Mouse (Mus musculus) hindbrain, embryonic 12.5 days (tissue): Measurements from ENCODE around the gene Ocln. TPM values are rescaled to one million over a fixed set of nuclear protein-coding genes. Genes with fewer than 3 reads are reported as not detected.

Experiments
- ATAC-seq: fragments of 200-750 bp; cut with Nextera tagmentation; 2 replicates; pipeline ENCODE4 v1.8.0; 2017; ENCODE audit warnings: moderate TSS enrichment; ENCODE audit not compliant: low FRiP score
- H3K27ac ChIP-seq: fragments of 300-500 bp; sonication (generic); 2 replicates; pipeline ENCODE4 v1.5.1; 2016; ENCODE audit warnings: mild to moderate bottlenecking
- H3K27me3 ChIP-seq: fragments of 300-500 bp; sonication (generic); 2 replicates; pipeline ENCODE4 v1.6.1; 2016; ENCODE audit warnings: mild to moderate bottlenecking
- H3K36me3 ChIP-seq: fragments of 300-500 bp; sonication (generic); 2 replicates; pipeline ENCODE4 v1.6.1; 2016; ENCODE audit warnings: mild to moderate bottlenecking
- H3K4me1 ChIP-seq: fragments of 300-500 bp; sonication (generic); 2 replicates; pipeline ENCODE4 v1.6.1; 2016
- H3K4me2 ChIP-seq: fragments of 300-500 bp; sonication (generic); replicated peaks from 2 replicates; pipeline ENCODE4 v1.6.1; 2016; ENCODE audit warnings: mild to moderate bottlenecking
- H3K4me3 ChIP-seq: fragments of 300-500 bp; sonication (generic); 2 replicates; pipeline ENCODE4 v1.5.1; 2016; ENCODE audit warnings: mild to moderate bottlenecking
- H3K9ac ChIP-seq: fragments of 300-500 bp; sonication (generic); 2 replicates; pipeline ENCODE4 v1.6.1; 2016; ENCODE audit warnings: mild to moderate bottlenecking, moderate library complexity
- H3K9me3 ChIP-seq: fragments of 300-500 bp; sonication (generic); replicated peaks from 2 replicates; pipeline ENCODE4 v1.6.1; 2016; ENCODE audit warnings: mild to moderate bottlenecking
- WGBS: fragments of 180-500 bp; shearing (Covaris S2); methylation state at CpG from one replicate; pipeline ENCODE4 v1.1.7; 2016; 5-methylcytosine and 5-hydroxymethylcytosine counted together
- polyA plus RNA-seq: library from polyadenylated mRNA; unstranded; fragments of >200 nt; fragmentation: Nextera tagmentation; extraction: Ambion mirVana; gene quantifications from 2 replicates; pipeline ENCODE4 v1.2.1, GENCODE M21; 2016

Gene Ocln
- polyA plus RNA-seq, 1 experiment from 2014 or later: 8.1 TPM

DNA sequence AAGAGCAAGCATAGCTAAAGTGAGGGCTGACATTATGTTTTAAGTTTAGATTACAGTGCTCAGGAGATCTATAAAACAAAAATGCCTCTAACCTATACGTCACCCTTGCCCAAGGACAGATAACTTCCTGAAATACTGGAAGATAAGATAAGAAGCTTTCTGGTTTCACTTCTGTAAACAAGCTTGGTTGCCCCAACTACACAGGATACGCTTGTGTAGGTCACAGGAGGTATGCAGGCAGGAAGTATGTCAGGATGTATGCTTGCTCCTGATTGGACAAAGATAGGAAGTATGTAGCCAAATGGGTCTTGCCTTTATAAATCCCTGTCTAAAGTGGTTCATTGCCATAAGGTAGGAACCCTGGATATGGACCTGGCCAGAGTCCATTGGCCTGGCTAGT, 23.4 kb upstream of the Ocln start:
- Histone ChIP-seq H3K27ac (no peak overlapping the region), H3K4me1 (no peaks in the 10 kb centered on the region), H3K9me3 (no peaks in the 10 kb centered on the region), H3K4me3 (no peak overlapping the region), H3K4me2 (no peak overlapping the region), H3K27me3 (no peaks in the 10 kb centered on the region), H3K9ac (no peak overlapping the region), H3K36me3 (no peaks in the 10 kb centered on the region)
- 76% methylated on average over 2 of the region's 2 CpGs for WGBS
- ATAC-seq: no peak

DNA sequence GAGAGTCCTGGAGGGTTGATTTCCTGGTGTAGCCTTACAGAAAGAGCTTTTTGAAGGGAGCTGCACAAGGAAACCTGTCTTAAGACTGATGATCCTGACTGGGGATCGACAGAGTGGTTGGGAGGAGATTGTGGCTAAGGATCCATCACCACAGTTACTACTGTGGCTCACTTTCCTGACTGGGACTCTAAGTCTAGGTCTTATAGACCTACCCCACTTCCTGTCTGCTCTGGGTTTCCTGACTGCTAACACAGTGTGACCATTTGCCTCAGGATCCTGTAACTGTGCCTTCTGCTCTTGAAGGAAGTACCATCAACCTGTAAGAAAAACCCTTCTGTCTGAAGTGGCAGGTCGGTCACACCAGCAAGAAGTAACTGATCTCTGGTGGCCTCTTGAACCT, 18.2 kb upstream of the Ocln start:
- ATAC-seq: no peak
- WGBS: 79% methylated on average over 2 of the region's 2 CpGs

DNA sequence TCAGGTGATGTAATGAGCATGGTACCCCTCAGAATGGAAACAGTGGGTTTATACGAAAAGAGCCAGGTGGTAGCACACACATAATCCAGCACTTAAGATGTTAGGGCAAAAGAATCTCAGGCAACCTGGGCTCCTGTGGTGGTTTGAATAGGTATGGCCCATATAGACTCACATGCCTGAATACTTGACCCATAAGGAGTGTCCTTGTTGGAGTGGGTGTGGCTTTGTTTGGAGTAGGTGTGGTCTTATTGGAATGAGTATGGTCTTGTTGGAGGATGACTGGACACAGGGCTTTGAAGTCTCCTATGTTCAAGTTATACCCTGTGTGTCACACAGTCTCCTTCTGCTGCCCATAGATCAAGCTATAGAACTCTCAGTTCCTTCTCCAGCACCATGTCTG, 15.8 kb upstream of the Ocln start:
- WGBS: 91% methylated on average over 1 of the region's 1 CpGs
- H3K27me3 ChIP-seq: no peaks in the 10 kb centered on the region
- no peaks in the 10 kb centered on the region for H3K9me3 ChIP-seq
- no peak for ATAC-seq
- no peak overlapping the region for H3K27ac ChIP-seq
- no peaks in the 10 kb centered on the region for H3K4me1 ChIP-seq
- no peak overlapping the region for H3K4me3 ChIP-seq
- no peak overlapping the region for H3K4me2 ChIP-seq
- H3K9ac ChIP-seq: no peak overlapping the region
- H3K36me3 ChIP-seq: no peaks in the 10 kb centered on the region

More for the DNA sequence above, 18.2 kb upstream of the Ocln start:
- H3K9ac ChIP-seq: no peak overlapping the region
- H3K36me3 ChIP-seq: no peaks in the 10 kb centered on the region
- H3K27ac ChIP-seq: no peak overlapping the region
- H3K27me3 ChIP-seq: no peaks in the 10 kb centered on the region
- no peak overlapping the region for H3K4me3 ChIP-seq
- H3K4me2 ChIP-seq: no peak overlapping the region
- H3K4me1 ChIP-seq: no peaks in the 10 kb centered on the region
- no peaks in the 10 kb centered on the region for H3K9me3 ChIP-seq

DNA sequence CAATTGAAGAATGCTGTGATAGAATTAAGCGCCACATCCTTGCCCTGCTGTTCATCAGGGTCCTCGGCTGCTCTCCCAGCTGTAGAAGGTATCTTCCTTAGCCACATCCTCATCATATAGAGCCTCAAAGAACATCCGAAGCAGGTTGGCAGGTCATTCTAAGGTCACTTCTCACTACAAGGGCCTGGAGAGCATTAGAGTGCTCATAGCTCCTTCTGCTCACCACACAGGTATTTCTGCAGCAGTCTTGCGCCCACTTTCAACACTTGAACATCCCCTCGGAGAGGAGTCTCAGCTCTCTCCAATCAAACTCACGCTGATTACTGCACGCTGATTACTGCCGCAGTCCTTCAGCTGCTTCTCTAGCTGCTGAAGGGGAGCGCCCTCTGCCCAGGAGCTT, 6.9 kb upstream of the Ocln start:
- Histone ChIP-seq H3K27me3 (peaks cover 8% of the 10 kb centered on the region), H3K4me3 (no peak overlapping the region), H3K9me3 (no peaks in the 10 kb centered on the region), H3K9ac (no peak overlapping the region), H3K36me3 (no peaks in the 10 kb centered on the region), H3K4me1 (no peaks in the 10 kb centered on the region), H3K27ac (no peak overlapping the region), H3K4me2 (no peak overlapping the region)
- no peak for ATAC-seq
- 83% methylated on average over 9 of the region's 9 CpGs for WGBS

DNA sequence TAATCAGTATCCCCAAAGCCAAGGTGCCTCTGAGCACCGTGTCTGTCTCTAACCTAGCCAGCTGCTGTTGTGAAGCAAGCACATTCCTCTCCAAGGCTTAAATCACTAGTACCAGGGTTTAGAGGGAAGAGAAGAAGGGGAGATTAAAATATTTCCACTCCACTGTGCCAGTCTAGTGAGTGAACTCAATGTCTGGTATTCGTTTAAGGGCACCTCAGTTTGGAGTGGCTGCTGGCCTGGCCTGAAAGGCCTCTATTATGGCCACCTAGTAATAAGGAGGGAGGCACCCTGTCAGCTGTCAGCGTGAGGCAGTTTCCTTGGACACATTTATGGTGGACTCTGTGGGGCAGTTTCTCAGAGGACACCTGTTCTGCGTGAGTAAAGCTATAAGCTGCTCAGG, 4.5 kb upstream of the Ocln start:
- Histone ChIP-seq H3K36me3 (no peaks in the 10 kb centered on the region), H3K27me3 (peaks cover 31% of the 10 kb centered on the region), H3K4me1 (peaks cover 9% of the 10 kb centered on the region; the same call in 1 of the 2 replicates), H3K27ac (no peak overlapping the region), H3K9me3 (no peaks in the 10 kb centered on the region), H3K9ac (no peak overlapping the region), H3K4me3 (no peak overlapping the region), H3K4me2 (no peak overlapping the region)
- ATAC-seq: no peak
- WGBS: 72% methylated on average over 4 of the region's 4 CpGs

DNA sequence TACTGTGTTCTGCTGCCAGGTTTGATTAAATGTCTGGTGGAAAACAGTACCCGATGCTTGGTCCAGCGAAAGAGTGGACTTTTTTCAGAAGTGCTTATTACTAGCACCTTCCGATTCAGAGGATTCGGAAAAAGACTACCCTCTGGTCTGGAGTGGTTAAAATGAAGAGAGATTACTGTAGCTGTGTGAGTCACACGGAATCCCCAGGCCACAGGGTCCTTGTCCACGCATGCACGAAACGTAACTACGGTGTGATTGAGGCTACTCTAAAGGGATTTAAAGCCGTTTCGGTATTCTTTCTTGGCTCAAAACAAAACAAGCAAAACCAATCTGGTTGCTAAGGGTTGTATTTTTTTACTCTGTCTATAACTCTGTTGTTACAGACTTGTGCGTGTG, 522 bp upstream of the Ocln start:
- Histone ChIP-seq H3K4me1 (peaks cover 18% of the 10 kb centered on the region), H3K27me3 (peaks cover 66% of the 10 kb centered on the region), H3K36me3 (no peaks in the 10 kb centered on the region), H3K9me3 (no peaks in the 10 kb centered on the region), H3K27ac (no peak overlapping the region), H3K9ac (0 out of 2 replicates have a peak overlapping the region, but pooled peaks have one; percentile 55), H3K4me3 (peak overlapping the region; percentile 50), H3K4me2 (peak overlapping the region; percentile 97)
- no peak for ATAC-seq
- 3% methylated on average over 12 of the region's 12 CpGs for WGBS

DNA sequence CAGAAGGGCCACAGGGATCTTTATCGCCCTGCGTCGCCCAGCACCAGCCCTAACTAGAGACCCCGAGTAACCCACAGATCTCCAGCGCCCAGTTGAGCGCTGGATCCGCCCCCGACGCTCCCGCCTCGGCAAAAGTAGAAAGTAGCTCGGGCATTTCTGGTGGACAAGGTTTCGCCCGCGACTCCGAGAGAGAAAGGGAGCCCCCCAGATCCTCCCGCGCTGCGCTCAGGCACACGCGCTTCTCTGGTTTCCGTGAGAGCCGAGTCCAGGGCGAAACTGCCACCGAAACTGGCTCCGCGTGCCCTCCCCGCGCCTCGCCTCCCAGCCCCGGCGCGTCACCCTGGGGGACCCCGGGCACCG, 529 bp downstream of the Ocln start:
- Histone ChIP-seq H3K4me1 (peaks cover 18% of the 10 kb centered on the region), H3K27ac (no peak overlapping the region), H3K9ac (peak overlapping the region; percentile 55), H3K4me3 (peak overlapping the region; percentile 50), H3K27me3 (peaks cover 66% of the 10 kb centered on the region), H3K4me2 (peak overlapping the region; percentile 97), H3K9me3 (no peaks in the 10 kb centered on the region), H3K36me3 (no peaks in the 10 kb centered on the region)
- peak; percentile 16; the same call in 1 of the 2 replicates for ATAC-seq
- under 1% methylated on average over 34 of the region's 35 CpGs for WGBS

DNA sequence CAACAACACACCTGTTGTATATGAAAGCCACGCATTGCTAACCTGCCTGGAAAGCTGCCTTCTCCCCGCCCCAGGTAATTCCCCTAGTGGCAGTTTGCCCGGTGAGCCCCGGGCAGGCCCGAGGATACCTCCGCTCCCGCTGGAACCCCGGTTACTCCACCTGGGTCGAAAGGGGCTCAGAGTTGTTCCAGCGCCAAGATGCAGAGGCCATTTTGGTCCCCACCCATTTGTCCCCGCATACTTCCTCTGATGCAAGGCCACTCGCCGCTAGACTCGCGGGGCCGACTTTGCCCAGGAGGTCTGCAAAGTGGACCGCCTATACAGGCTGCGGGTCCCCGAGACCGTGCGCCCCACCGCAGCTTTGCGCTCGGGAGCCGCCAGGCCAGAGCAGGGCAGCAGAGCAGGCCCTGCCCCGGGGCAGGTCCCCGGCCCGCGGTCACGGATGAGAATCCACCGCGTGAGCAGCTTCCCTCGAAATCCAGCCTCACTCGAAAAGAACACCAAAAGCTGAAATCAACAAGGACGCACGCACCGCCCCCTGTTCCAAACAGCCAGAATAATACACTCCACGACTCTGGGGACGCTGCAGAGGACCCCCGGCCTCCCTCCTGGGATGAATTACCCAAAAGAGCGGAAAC, 1.0 kb downstream of the Ocln start:
- peak; percentile 40; the same call in 1 of the 2 replicates for ATAC-seq
- H3K9ac ChIP-seq: peak overlapping the region; percentile 55
- peaks cover 66% of the 10 kb centered on the region for H3K27me3 ChIP-seq
- under 1% methylated on average over 41 of the region's 41 CpGs for WGBS
- no peak overlapping the region for H3K27ac ChIP-seq
- no peaks in the 10 kb centered on the region for H3K9me3 ChIP-seq
- H3K36me3 ChIP-seq: no peaks in the 10 kb centered on the region
- H3K4me2 ChIP-seq: peak overlapping the region; percentile 97
- H3K4me3 ChIP-seq: peak overlapping the region; percentile 50
- H3K4me1 ChIP-seq: peaks cover 18% of the 10 kb centered on the region

DNA sequence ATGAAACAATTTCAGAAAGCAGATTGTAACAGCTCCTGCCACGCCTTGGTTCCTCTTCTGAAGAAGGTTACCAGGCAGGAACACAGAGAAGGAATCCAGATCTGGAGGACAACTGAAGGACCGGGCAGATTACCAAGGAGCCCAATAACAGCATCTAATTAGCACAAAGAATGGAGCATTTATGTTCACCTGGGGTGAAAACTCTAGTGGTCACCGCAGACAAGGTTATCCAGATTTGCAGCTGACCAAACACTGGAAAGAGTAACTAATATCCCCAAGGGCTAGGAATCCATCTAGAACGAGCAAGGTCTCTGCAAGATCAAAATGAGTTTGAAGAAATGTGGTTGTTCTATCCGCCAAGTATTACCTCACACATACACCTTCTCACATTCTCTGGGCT, 5.2 kb downstream of the Ocln start:
- Histone ChIP-seq H3K9me3 (no peaks in the 10 kb centered on the region), H3K4me2 (no peak overlapping the region), H3K27ac (no peak overlapping the region), H3K9ac (no peak overlapping the region), H3K27me3 (peaks cover 37% of the 10 kb centered on the region), H3K36me3 (no peaks in the 10 kb centered on the region), H3K4me3 (no peak overlapping the region), H3K4me1 (peaks cover 12% of the 10 kb centered on the region)
- WGBS: 79% methylated on average over 5 of the region's 5 CpGs
- ATAC-seq: no peak

DNA sequence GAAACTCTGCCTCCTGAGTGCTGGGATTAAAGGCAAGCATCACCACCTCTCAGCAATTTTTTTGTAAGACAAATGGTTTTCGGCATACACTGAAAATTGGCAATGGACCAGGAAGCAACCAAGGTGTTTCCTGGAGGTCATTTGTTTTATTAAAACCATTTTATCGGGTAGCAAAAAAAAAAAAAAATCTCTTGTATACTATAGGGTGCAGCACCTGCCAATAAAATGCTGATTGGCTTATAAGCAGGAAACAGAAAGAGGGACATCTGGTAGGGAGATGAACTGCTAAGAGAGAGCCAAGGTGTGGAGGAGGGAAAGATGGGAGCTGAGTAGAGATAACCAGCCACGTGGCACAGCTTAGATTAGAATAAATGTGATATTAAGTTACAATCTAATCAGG, 7.0 kb downstream of the Ocln start:
- H3K4me3 ChIP-seq: no peak overlapping the region
- ATAC-seq: no peak
- no peaks in the 10 kb centered on the region for H3K9me3 ChIP-seq
- no peaks in the 10 kb centered on the region for H3K4me1 ChIP-seq
- H3K36me3 ChIP-seq: no peaks in the 10 kb centered on the region
- no peak overlapping the region for H3K4me2 ChIP-seq
- 84% methylated on average over 3 of the region's 3 CpGs for WGBS
- no peak overlapping the region for H3K27ac ChIP-seq
- H3K9ac ChIP-seq: no peak overlapping the region
- H3K27me3 ChIP-seq: peaks cover 20% of the 10 kb centered on the region

DNA sequence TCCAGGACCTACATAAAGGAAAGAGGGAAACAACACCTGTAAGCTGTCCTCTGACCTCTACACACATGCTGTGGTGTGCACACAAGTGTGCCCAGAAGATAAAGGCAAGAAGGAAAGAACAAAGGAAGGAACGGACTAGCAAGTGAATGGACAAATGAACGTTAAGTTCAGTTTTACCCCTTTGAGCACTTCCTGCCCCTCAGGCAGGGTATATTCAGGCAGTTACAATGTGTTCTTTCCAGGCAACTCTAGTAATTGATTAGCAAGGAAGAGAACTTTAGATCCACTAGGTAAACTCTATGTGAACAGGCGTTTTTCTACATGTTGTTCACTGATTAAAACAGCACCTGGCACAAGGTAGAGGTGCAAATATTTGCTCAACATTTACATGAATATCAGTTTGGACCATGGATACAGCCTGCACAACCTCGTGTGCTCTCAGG, 8.3 kb downstream of the Ocln start:
- no peak for ATAC-seq
- Histone ChIP-seq H3K4me1 (no peaks in the 10 kb centered on the region), H3K9me3 (no peaks in the 10 kb centered on the region), H3K4me3 (no peak overlapping the region), H3K27ac (no peak overlapping the region), H3K9ac (no peak overlapping the region), H3K4me2 (no peak overlapping the region), H3K27me3 (peaks cover 7% of the 10 kb centered on the region; the same call in 1 of the 2 replicates), H3K36me3 (no peaks in the 10 kb centered on the region)
- WGBS: 78% methylated on average over 4 of the region's 4 CpGs

DNA sequence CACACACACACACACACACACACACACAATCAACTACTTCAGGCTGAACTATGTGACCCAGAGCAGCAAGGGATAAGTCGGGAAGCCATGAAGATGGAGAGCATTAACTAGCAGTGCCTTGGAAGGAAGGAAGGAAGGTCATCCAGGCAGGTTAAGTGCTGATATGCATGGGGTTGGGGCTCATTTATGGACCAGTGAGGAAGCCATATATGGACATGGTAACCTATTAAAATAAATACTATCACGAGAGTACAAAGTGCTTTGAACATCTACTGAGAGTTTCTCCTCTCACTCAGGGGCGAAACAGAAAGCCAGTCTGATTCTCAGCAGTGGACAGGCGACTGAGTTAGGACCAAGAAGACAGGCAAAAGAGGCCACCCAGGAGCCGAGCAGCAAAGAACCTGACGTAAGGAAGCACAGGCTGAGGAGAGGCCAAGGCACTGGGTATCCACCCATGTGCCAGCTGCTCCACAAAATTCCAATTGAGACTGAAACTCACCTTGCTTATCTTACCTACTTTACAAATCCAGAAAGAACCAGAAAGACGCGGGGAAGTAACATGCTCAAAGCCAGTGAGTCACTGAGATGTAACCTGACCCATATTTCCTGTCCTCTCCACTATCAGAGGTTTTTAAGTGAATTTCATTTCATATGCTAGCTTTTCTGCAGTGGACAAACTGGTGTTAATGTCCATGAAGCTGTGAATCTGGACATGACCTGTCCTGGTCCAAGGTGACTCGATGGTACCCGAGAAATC, 9.3 kb downstream of the Ocln start:
- no peak for ATAC-seq
- no peaks in the 10 kb centered on the region for H3K9me3 ChIP-seq
- no peak overlapping the region for H3K27ac ChIP-seq
- no peaks in the 10 kb centered on the region for H3K36me3 ChIP-seq
- H3K4me2 ChIP-seq: no peak overlapping the region
- H3K4me1 ChIP-seq: no peaks in the 10 kb centered on the region
- no peaks in the 10 kb centered on the region for H3K27me3 ChIP-seq
- 83% methylated on average over 10 of the region's 10 CpGs for WGBS
- H3K9ac ChIP-seq: no peak overlapping the region
- H3K4me3 ChIP-seq: no peak overlapping the region

DNA sequence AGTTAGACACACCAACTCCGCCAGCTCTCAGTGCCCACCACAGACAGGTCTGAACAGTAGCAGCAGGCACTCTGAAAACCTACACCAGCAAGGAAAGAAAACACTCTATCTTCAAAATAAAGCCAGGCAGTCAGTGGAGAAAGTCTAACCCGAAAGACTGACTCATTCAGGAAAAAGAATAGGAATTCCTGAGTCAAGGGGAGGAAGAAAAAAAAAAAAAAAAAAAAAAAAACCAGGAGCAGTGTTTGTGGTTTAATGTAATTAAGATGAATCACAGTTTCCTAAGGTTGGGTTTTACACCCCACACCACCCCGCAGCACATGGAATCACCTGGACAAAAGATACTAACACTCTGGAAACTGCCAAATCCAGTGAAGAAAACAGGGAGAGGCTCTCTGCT, 16.4 kb downstream of the Ocln start:
- no peak for ATAC-seq
- no peaks in the 10 kb centered on the region for H3K27me3 ChIP-seq
- no peak overlapping the region for H3K9ac ChIP-seq
- H3K27ac ChIP-seq: no peak overlapping the region
- H3K4me1 ChIP-seq: no peaks in the 10 kb centered on the region
- no peak overlapping the region for H3K4me3 ChIP-seq
- 89% methylated on average over 3 of the region's 3 CpGs for WGBS
- H3K4me2 ChIP-seq: no peak overlapping the region
- H3K9me3 ChIP-seq: no peaks in the 10 kb centered on the region
- H3K36me3 ChIP-seq: no peaks in the 10 kb centered on the region
